Mouse (Mus musculus) neural tube, embryonic 10.5 days (tissue): ENCODE measurements around the gene Gm9603.
"Not testable (repeated sequence)": the region's sequence is repeated elsewhere in the genome, so short reads cannot be mapped to it uniquely, and the experiment has no call there.

Source experiments
- DNase-seq: peaks from one replicate; pipeline ENCODE4 v3.0.0-alpha.2; 2017; ENCODE audit warnings: low spot score; ENCODE audit errors: extremely low spot score

Gene Gm9603

GRCm38 (mm10) chr14:5687357-5687756 lies at the start of gene Gm9603:
Gm9603 (minus strand) TSS chr14:5687457.
- not testable (repeated sequence) for DNase-seq

GRCm38 (mm10) chr14:5632928-5633327 lies 54.3 kb downstream of the Gm9603 start, which contains the start of gene Gm8265:
Gm8265 (minus strand) TSS chr14:5633028.
- not testable (repeated sequence) for DNase-seq
